13 mouse cellular contexts compared by ENCODE assay signal in the genomic region with DNA sequence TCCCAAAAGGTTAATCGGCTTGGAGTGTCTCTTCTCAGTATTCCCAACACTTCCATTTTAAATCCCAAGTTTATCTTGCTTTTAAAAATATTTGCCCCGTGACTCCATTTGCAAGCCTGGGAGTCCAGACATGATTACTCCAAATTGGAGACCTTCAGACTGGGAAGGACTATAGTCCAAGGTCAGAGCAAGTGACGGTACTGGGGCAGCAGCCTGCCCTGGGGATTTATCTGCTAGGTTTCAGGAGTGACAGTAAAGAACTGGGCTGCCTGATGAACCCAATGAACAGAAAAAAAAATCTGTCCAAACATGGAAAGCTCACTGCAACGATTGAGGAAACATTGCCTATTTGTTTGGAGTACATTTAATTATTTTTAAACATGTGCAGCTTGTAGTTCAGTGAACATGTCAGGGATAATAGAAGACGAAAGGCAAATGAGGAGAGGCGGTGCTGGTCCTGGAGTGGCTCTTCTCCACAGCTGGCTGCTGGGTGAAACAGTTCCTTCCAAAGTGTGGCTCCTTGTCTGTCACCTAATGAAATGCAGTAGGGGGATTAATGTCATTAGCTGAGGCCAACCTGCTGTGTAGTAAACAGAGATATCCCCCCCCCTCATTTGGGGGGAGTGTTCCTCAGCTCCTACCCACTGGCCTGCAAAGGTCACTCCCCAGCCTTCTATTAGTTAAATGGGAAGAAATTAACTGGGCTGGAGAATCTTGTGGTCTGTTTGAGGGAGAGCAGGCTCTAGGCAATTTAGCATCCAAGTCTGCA.
DNase-seq lines count a peak whose midpoint lies in the region; ATAC-seq lines count a peak whose summit lies in the region.
"Had no signal": no experiment of that assay in that cellular context is flagged by ENCODE, and none has a peak within 500 bp of the region (broad histone marks: within the 10 kb centered on the region; RNA-seq: fewer than 3 reads in every experiment).

No protein-coding gene starts in this region.

- H3K4me3 ChIP-seq in heart, embryonic 13.5 days: no peak overlapping the region
- H3K4me3 ChIP-seq in embryonic facial prominence, embryonic 11.5 days (ENCODE audit: low read depth, low read length): no peak overlapping the region
- H3K4me3 ChIP-seq in stomach, embryonic 15.5 days (replicated peaks): no peak overlapping the region
- H3K4me3 ChIP-seq: limb, embryonic 13.5 days; megakaryocyte, embryonic 14.5 days; neural tube, embryonic 13.5 days had no signal

- DNase-seq in heart, postnatal 4 days: no peak
- peak; percentile 20 for DNase-seq in lung, postnatal 10 days
- no peak for DNase-seq in lung, postnatal 25 days (ENCODE audit: low spot score)
- peak; percentile 18 for DNase-seq in embryonic facial prominence, embryonic 11.5 days (ENCODE audit: low spot score)
- DNase-seq in gastrocnemius, postnatal 36 days: no peak
- DNase-seq: cerebellum, adult 11 months; layer of hippocampus, adult 9-11 months; right cerebral cortex, postnatal 14 days had no signal

- 38% methylated on average over 6 of the region's 6 CpGs for WGBS in heart, embryonic 13.5 days
- 31% methylated on average over 6 of the region's 6 CpGs for WGBS in embryonic facial prominence, embryonic 11.5 days
- 35% methylated on average over 6 of the region's 6 CpGs for WGBS in stomach, embryonic 15.5 days

- H3K9ac ChIP-seq in heart, embryonic 13.5 days: no peak overlapping the region
- H3K9ac ChIP-seq in embryonic facial prominence, embryonic 11.5 days (replicated peaks; ENCODE audit: low read length): no peak overlapping the region
- H3K9ac ChIP-seq in stomach, embryonic 15.5 days: no peak overlapping the region
- H3K9ac ChIP-seq: limb, embryonic 13.5 days; neural tube, embryonic 13.5 days had no signal

- ATAC-seq in heart, embryonic 13.5 days (ENCODE audit: extremely low read depth, insufficient number of reproducible peaks, low FRiP score, low TSS enrichment): no peak
- no peak for ATAC-seq in embryonic facial prominence, embryonic 11.5 days (replicated peaks; ENCODE audit: insufficient number of reproducible peaks, low FRiP score, low TSS enrichment, low read depth)
- no peak; the same call in 1 of the 2 replicates for ATAC-seq in stomach, embryonic 15.5 days (ENCODE audit: insufficient read depth, low FRiP score, low read depth)

- H3K27ac ChIP-seq in heart, embryonic 13.5 days (replicated peaks): peak overlapping the region; percentile 50
- no peak overlapping the region for H3K27ac ChIP-seq in embryonic facial prominence, embryonic 11.5 days (replicated peaks; ENCODE audit: low read depth, low read length)
- H3K27ac ChIP-seq in stomach, embryonic 15.5 days: peak overlapping the region; percentile 37; the same call in 1 of the 2 replicates
- H3K27ac ChIP-seq: limb, embryonic 13.5 days; neural tube, embryonic 13.5 days had no signal

- peaks cover 25% of the 10 kb centered on the region for H3K4me1 ChIP-seq in heart, embryonic 13.5 days
- H3K4me1 ChIP-seq in embryonic facial prominence, embryonic 11.5 days (ENCODE audit: control insufficient read depth, insufficient read depth, low read length): peaks cover 3% of the 10 kb centered on the region; the same call in 1 of the 2 replicates
- no peaks in the 10 kb centered on the region; the same call in 1 of the 2 replicates for H3K4me1 ChIP-seq in stomach, embryonic 15.5 days
- H3K4me1 ChIP-seq: megakaryocyte, embryonic 14.5 days had no signal

- no peaks in the 10 kb centered on the region for H3K27me3 ChIP-seq in heart, embryonic 13.5 days (replicated peaks)
- no peaks in the 10 kb centered on the region for H3K27me3 ChIP-seq in embryonic facial prominence, embryonic 11.5 days (ENCODE audit: control insufficient read depth, insufficient read depth, low read length)
- H3K27me3 ChIP-seq in stomach, embryonic 15.5 days (replicated peaks): no peaks in the 10 kb centered on the region
- H3K27me3 ChIP-seq: limb, embryonic 13.5 days; megakaryocyte, embryonic 14.5 days; neural tube, embryonic 13.5 days had no signal

- intact Hi-C loops in gastrocnemius, postnatal 36 days (cut with DNase I): no loop called here

- H3K9me3 ChIP-seq in heart, embryonic 13.5 days: no peaks in the 10 kb centered on the region
- no peaks in the 10 kb centered on the region for H3K9me3 ChIP-seq in embryonic facial prominence, embryonic 11.5 days (replicated peaks; ENCODE audit: control insufficient read depth, low read length)
- no peaks in the 10 kb centered on the region for H3K9me3 ChIP-seq in stomach, embryonic 15.5 days
- H3K9me3 ChIP-seq: limb, embryonic 13.5 days; neural tube, embryonic 13.5 days had no signal

- H3K36me3 ChIP-seq in heart, embryonic 13.5 days: no peaks in the 10 kb centered on the region
- H3K36me3 ChIP-seq in embryonic facial prominence, embryonic 11.5 days (replicated peaks; ENCODE audit: control insufficient read depth, insufficient read depth, low read depth, low read length): no peaks in the 10 kb centered on the region
- no peaks in the 10 kb centered on the region for H3K36me3 ChIP-seq in stomach, embryonic 15.5 days
- H3K36me3 ChIP-seq: limb, embryonic 13.5 days; neural tube, embryonic 13.5 days had no signal

- H3K4me2 ChIP-seq in heart, embryonic 13.5 days: no peak overlapping the region
- H3K4me2 ChIP-seq in embryonic facial prominence, embryonic 11.5 days (ENCODE audit: low read depth, low read length): no peak overlapping the region
- H3K4me2 ChIP-seq in stomach, embryonic 15.5 days: no peak overlapping the region
- H3K4me2 ChIP-seq: limb, embryonic 13.5 days; neural tube, embryonic 13.5 days had no signal

Comparison
In these comparisons a context has a peak if more than half of its experiments do, and no peak if none do; other contexts are left out.
1. DNase-seq: peak in lung, postnatal 10 days (single experiment) and embryonic facial prominence, embryonic 11.5 days (single experiment); none in heart, postnatal 4 days (single experiment), lung, postnatal 25 days (single experiment) and gastrocnemius, postnatal 36 days (0 of 2).